Mouse (Mus musculus) intestine, embryonic 16.5 days (tissue): ENCODE measurements around the gene Sh3gl2. TPM values are rescaled to one million over a fixed set of nuclear protein-coding genes. Genes with fewer than 3 reads are reported as not detected.

Experiments used
- ATAC-seq: fragments of 200-750 bp; cut with Nextera tagmentation; 2 replicates; pipeline ENCODE4 v1.8.0; 2017; ENCODE audit warnings: moderate TSS enrichment, moderate library complexity
- H3K27ac ChIP-seq: fragments of 300-500 bp; sonication (generic); 2 replicates; pipeline ENCODE4 v1.5.1; 2014; ENCODE audit warnings: mild to moderate bottlenecking, low read length
- H3K27me3 ChIP-seq: fragments of 300-500 bp; sonication (generic); replicated peaks from 2 replicates; pipeline ENCODE4 v1.6.1; 2014; ENCODE audit warnings: low read length, control low read depth, mixed read lengths; ENCODE audit not compliant: control insufficient read depth, insufficient read depth
- H3K36me3 ChIP-seq: fragments of 300-500 bp; sonication (generic); 2 replicates; pipeline ENCODE4 v1.6.1; 2014; ENCODE audit warnings: low read length, control low read depth; ENCODE audit not compliant: control insufficient read depth, insufficient read depth
- H3K4me1 ChIP-seq: fragments of 300-500 bp; sonication (generic); 2 replicates; pipeline ENCODE4 v1.6.1; 2014; ENCODE audit warnings: low read length, control low read depth, mixed read lengths; ENCODE audit not compliant: control insufficient read depth, insufficient read depth
- H3K4me2 ChIP-seq: fragments of 300-500 bp; sonication (generic); 2 replicates; pipeline ENCODE4 v1.6.1; 2014; ENCODE audit warnings: low read depth, low read length, control low read depth
- H3K4me3 ChIP-seq: fragments of 300-500 bp; sonication (generic); 2 replicates; pipeline ENCODE4 v1.5.1; 2014; ENCODE audit warnings: mild to moderate bottlenecking, low read length
- H3K9ac ChIP-seq: fragments of 300-500 bp; sonication (generic); 2 replicates; pipeline ENCODE4 v1.6.1; 2014; ENCODE audit warnings: low read depth, low read length
- H3K9me3 ChIP-seq: fragments of 300-500 bp; sonication (generic); 2 replicates; pipeline ENCODE4 v1.6.1; 2016; ENCODE audit warnings: low read length, control low read depth; ENCODE audit not compliant: control insufficient read depth
- WGBS: fragments of 180-500 bp; shearing (Covaris S2); extraction: QIAGEN DNeasy Blood & Tissue Kit; methylation state at CpG from one replicate; pipeline ENCODE4 v1.1.7; 2014; 5-methylcytosine and 5-hydroxymethylcytosine counted together
- polyA plus RNA-seq: library from polyadenylated mRNA; unstranded; fragments of >200 nt; fragmentation: Nextera tagmentation; extraction: Ambion mirVana; gene quantifications from 2 replicates; pipeline ENCODE4 v1.2.1, GENCODE M21; 2015

Gene Sh3gl2
- polyA plus RNA-seq: 17.4 and 20.0 TPM in 2 replicates

- Histone ChIP-seq H3K4me1 (0 out of 2 replicates have a peak, but pooled peaks cover 3% of the 10 kb centered on the region), H3K27ac (peak within 1 kb of the TSS; percentile 64), H3K4me3 (peak within 1 kb of the TSS; percentile 80), H3K9ac (peak within 1 kb of the TSS; percentile 74), H3K9me3 (no peaks in the 10 kb centered on the region), H3K4me2 (peak within 1 kb of the TSS; percentile 87), H3K36me3 (no peaks in the 10 kb centered on the region), H3K27me3 (0 out of 2 replicates have a peak, but pooled peaks cover 5% of the 10 kb centered on the region)
- under 1% methylated on average over 48 of the region's 48 CpGs for WGBS
- ATAC-seq: peak; percentile 95
Observed at GRCm38 (mm10) chr4:85205071-85205635, at the start of gene Sh3gl2. TSS of gene Sh3gl2 (plus strand) at chr4:85205126.

- no peak for ATAC-seq
- no peak overlapping the region for H3K27ac ChIP-seq
- WGBS: 49% methylated on average over 4 of the region's 4 CpGs
- no peaks in the 10 kb centered on the region for H3K4me1 ChIP-seq
- H3K4me3 ChIP-seq: no peak overlapping the region
- H3K9me3 ChIP-seq: no peaks in the 10 kb centered on the region
- no peak overlapping the region for H3K9ac ChIP-seq
- no peaks in the 10 kb centered on the region for H3K36me3 ChIP-seq
- H3K4me2 ChIP-seq: no peak overlapping the region
- no peaks in the 10 kb centered on the region for H3K27me3 ChIP-seq
Observed at GRCm38 (mm10) chr4:85161156-85161555, 43.8 kb upstream of the Sh3gl2 start.

- no peaks in the 10 kb centered on the region for H3K4me1 ChIP-seq
- H3K9ac ChIP-seq: no peak overlapping the region
- no peaks in the 10 kb centered on the region for H3K36me3 ChIP-seq
- no peaks in the 10 kb centered on the region for H3K9me3 ChIP-seq
- ATAC-seq: peak; percentile 78
- WGBS: 29% methylated on average over 27 of the region's 27 CpGs
- H3K27ac ChIP-seq: no peak overlapping the region
- no peak overlapping the region for H3K4me3 ChIP-seq
- H3K4me2 ChIP-seq: peak overlapping the region; percentile 28; the same call in 1 of the 2 replicates
- no peaks in the 10 kb centered on the region for H3K27me3 ChIP-seq
Observed at GRCm38 (mm10) chr4:85162468-85163312, 42.2 kb upstream of the Sh3gl2 start.

GRCm38 (mm10) chr4:85163313-85163615 is 41.7 kb upstream of the Sh3gl2 start:
- ATAC-seq: no peak
- no peaks in the 10 kb centered on the region for H3K9me3 ChIP-seq
- WGBS: 89% methylated on average over 2 of the region's 2 CpGs

GRCm38 (mm10) chr4:85168001-85168400 is 36.9 kb upstream of the Sh3gl2 start:
- 93% methylated on average over 12 of the region's 12 CpGs for WGBS
- Histone ChIP-seq H3K27ac (no peak overlapping the region), H3K4me1 (no peaks in the 10 kb centered on the region), H3K4me3 (no peak overlapping the region), H3K9me3 (no peaks in the 10 kb centered on the region), H3K36me3 (no peaks in the 10 kb centered on the region), H3K9ac (no peak overlapping the region), H3K4me2 (no peak overlapping the region), H3K27me3 (no peaks in the 10 kb centered on the region)
- ATAC-seq: no peak

More at GRCm38 (mm10) chr4:85163313-85163615, 41.7 kb upstream of the Sh3gl2 start:
- no peak overlapping the region for H3K27ac ChIP-seq
- H3K4me2 ChIP-seq: no peak overlapping the region
- no peaks in the 10 kb centered on the region for H3K27me3 ChIP-seq
- no peaks in the 10 kb centered on the region for H3K4me1 ChIP-seq
- no peak overlapping the region for H3K4me3 ChIP-seq
- no peaks in the 10 kb centered on the region for H3K36me3 ChIP-seq
- H3K9ac ChIP-seq: no peak overlapping the region

- Histone ChIP-seq H3K4me2 (no peak overlapping the region), H3K36me3 (no peaks in the 10 kb centered on the region), H3K4me1 (no peaks in the 10 kb centered on the region), H3K9ac (no peak overlapping the region), H3K9me3 (no peaks in the 10 kb centered on the region), H3K27me3 (no peaks in the 10 kb centered on the region), H3K27ac (no peak overlapping the region), H3K4me3 (no peak overlapping the region)
- no peak for ATAC-seq
- 84% methylated on average over 4 of the region's 4 CpGs for WGBS
Observed at GRCm38 (mm10) chr4:85175466-85175865, 29.5 kb upstream of the Sh3gl2 start.

- H3K27ac ChIP-seq: no peak overlapping the region
- 46% methylated on average over 9 of the region's 9 CpGs for WGBS
- H3K36me3 ChIP-seq: no peaks in the 10 kb centered on the region
- no peaks in the 10 kb centered on the region for H3K4me1 ChIP-seq
- no peaks in the 10 kb centered on the region for H3K9me3 ChIP-seq
- H3K27me3 ChIP-seq: no peaks in the 10 kb centered on the region
- no peak overlapping the region for H3K9ac ChIP-seq
- H3K4me2 ChIP-seq: no peak overlapping the region
- H3K4me3 ChIP-seq: no peak overlapping the region
- ATAC-seq: no peak
Observed at GRCm38 (mm10) chr4:85178394-85179051, 26.4 kb upstream of the Sh3gl2 start.

GRCm38 (mm10) chr4:85186011-85186410 is 18.9 kb upstream of the Sh3gl2 start:
- H3K9ac ChIP-seq: no peak overlapping the region
- no peak overlapping the region for H3K27ac ChIP-seq
- no peaks in the 10 kb centered on the region for H3K27me3 ChIP-seq
- H3K9me3 ChIP-seq: no peaks in the 10 kb centered on the region
- no peak overlapping the region for H3K4me2 ChIP-seq
- no peaks in the 10 kb centered on the region for H3K36me3 ChIP-seq
- no peak for ATAC-seq
- WGBS: 61% methylated on average over 4 of the region's 4 CpGs
- no peaks in the 10 kb centered on the region for H3K4me1 ChIP-seq
- no peak overlapping the region for H3K4me3 ChIP-seq

- ATAC-seq: no peak
- WGBS: 72% methylated on average over 4 of the region's 4 CpGs
- Histone ChIP-seq H3K9ac (no peak overlapping the region), H3K27me3 (no peaks in the 10 kb centered on the region), H3K27ac (no peak overlapping the region), H3K4me1 (no peaks in the 10 kb centered on the region), H3K9me3 (no peaks in the 10 kb centered on the region), H3K36me3 (no peaks in the 10 kb centered on the region), H3K4me3 (no peak overlapping the region), H3K4me2 (no peak overlapping the region)
Observed at GRCm38 (mm10) chr4:85196201-85196600, 8.7 kb upstream of the Sh3gl2 start.
